Mouse (Mus musculus): ENCODE measurements around the gene Pex7.

The Pex7 gene

DNA sequence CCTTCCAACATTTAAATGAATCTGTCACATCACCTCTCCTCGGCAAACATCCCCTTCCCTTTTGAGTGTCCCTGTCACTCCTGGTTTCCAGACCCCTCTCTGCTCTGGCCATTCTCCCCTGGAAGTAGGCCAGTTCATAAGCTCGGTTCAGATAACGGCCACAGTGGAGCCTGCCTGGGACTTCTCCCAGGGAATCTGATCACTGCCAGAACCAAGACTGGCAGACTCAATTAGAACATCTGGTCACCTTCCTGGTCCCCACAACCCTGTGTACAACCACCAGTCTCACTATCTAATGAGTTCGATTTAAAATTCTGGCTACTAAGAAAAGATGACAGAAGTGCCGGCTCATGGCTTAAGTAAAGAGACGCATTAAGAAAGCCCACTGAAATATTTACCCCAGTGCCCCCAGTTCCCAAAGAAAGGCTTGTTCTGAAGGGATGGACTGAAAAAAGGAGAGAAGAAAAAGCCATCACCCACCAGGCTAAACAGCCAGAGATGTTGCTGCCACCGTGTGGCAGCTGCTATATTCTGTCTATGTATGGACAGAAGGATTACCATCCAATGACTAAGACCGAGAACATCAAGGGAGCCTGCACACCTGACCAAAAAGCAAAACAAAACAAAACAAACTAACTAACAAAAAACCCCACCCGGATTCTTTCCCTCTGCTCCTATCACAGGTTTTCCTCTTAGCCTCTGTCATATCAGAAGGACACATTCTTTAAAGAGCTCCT, 95.9 kb downstream of the Pex7 start:
- in situ Hi-C loops (cut with MboI, MseI): no loop called here

DNA sequence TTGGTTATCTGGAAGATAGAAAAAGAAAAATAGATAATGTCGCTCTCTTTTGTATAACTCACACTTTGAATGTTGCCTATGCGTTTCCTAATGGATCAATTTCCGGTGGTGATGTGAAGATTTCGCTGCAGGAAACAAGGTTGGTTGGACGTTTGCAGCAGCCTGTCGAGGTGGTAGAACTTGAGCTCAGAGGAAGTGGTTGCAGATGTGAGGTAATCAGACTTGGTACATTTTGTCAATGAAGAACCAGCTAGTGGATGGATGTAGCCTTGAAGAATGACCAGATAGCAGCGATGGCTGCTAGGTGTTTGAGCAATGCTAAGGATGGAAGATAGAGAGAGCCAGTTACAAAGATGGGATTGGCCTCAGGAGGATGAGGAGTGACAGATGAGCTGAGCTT, 102.7 kb downstream of the Pex7 start:
- in situ Hi-C loops (cut with MboI, MseI): no loop called here
